Mouse (Mus musculus) forebrain, embryonic 14.5 days (tissue): Measurements from ENCODE around the gene Ssb. TPM values are rescaled to one million over a fixed set of nuclear protein-coding genes. Genes with fewer than 3 reads are reported as not detected.

ENCODE experiments used
- ATAC-seq: fragments of 200-750 bp; cut with Nextera tagmentation; 2 replicates; pipeline ENCODE4 v1.8.0; 2017; ENCODE audit warnings: mild to moderate bottlenecking, moderate library complexity
- DNase-seq: peaks from one replicate; pipeline ENCODE4 v3.0.0-alpha.2; 2015; ENCODE audit warnings: low spot score
- H3K27ac ChIP-seq: fragments of 300-500 bp; sonication (generic); 2 replicates; pipeline ENCODE4 v1.5.1; 2014; ENCODE audit warnings: low read depth, mild to moderate bottlenecking, control low read depth, low read length, moderate library complexity
- H3K27me3 ChIP-seq: fragments of 300-500 bp; sonication (generic); replicated peaks from 2 replicates; pipeline ENCODE4 v1.6.1; 2014; ENCODE audit warnings: low read length, control low read depth, mixed read lengths; ENCODE audit not compliant: control insufficient read depth, insufficient read depth
- H3K36me3 ChIP-seq: fragments of 300-500 bp; sonication (generic); 2 replicates; pipeline ENCODE4 v1.6.1; 2014; ENCODE audit warnings: low read length, control low read depth; ENCODE audit not compliant: control insufficient read depth, insufficient read depth
- H3K4me1 ChIP-seq: fragments of 300-500 bp; sonication (generic); 2 replicates; pipeline ENCODE4 v1.6.1; 2014; ENCODE audit warnings: antibody characterized with exemption, low read length, control low read depth; ENCODE audit not compliant: control insufficient read depth, insufficient read depth
- H3K4me2 ChIP-seq: fragments of 300-500 bp; sonication (generic); 2 replicates; pipeline ENCODE4 v1.6.1; 2014; ENCODE audit warnings: mild to moderate bottlenecking, control low read depth, low read length
- H3K4me3 ChIP-seq: fragments of 300-500 bp; sonication (generic); 2 replicates; pipeline ENCODE4 v1.5.1; 2014; ENCODE audit warnings: low read depth, low read length, control low read depth
- H3K9ac ChIP-seq: fragments of 300-500 bp; sonication (generic); 2 replicates; pipeline ENCODE4 v1.6.1; 2014; ENCODE audit warnings: mild to moderate bottlenecking, low read length, control low read depth, moderate library complexity
- H3K9me3 ChIP-seq: fragments of 300-500 bp; sonication (generic); replicated peaks from 2 replicates; pipeline ENCODE4 v1.6.1; 2016; ENCODE audit warnings: low read length, control low read depth, mixed read lengths; ENCODE audit not compliant: control insufficient read depth
- WGBS: fragments of 180-500 bp; shearing (Covaris S2); extraction: QIAGEN DNeasy Blood & Tissue Kit; methylation state at CpG from one replicate; pipeline ENCODE4 v1.1.7; 2014; 5-methylcytosine and 5-hydroxymethylcytosine counted together
- polyA plus RNA-seq: library from polyadenylated mRNA; unstranded; fragments of >200 nt; fragmentation: Nextera tagmentation; extraction: Ambion mirVana; gene quantifications from 2 replicates; pipeline ENCODE4 v1.2.1, GENCODE M21; 2014

Gene Ssb
- 298 and 301 TPM in 2 replicates for polyA plus RNA-seq

GRCm38 (mm10) chr2:69861485-69862091 is at the start of gene Ssb:
Ssb (plus strand) TSS chr2:69861562.
- ATAC-seq: peak; percentile 98
- under 1% methylated on average over 60 of the region's 66 CpGs for WGBS
- peaks cover 14% of the 10 kb centered on the region; the same call in 1 of the 2 replicates for H3K36me3 ChIP-seq

GRCm38 (mm10) chr2:69816575-69816974 is 44.8 kb upstream of the Ssb start:
- WGBS: 89% methylated on average over 5 of the region's 5 CpGs
- ATAC-seq: no peak
- H3K27me3 ChIP-seq: no peaks in the 10 kb centered on the region

More at GRCm38 (mm10) chr2:69861485-69862091, at the start of gene Ssb:
- Histone ChIP-seq H3K9me3 (no peaks in the 10 kb centered on the region), H3K27ac (peak within 1 kb of the TSS; percentile 88), H3K4me3 (peak within 1 kb of the TSS; percentile 100), H3K4me2 (peak within 1 kb of the TSS; percentile 74), H3K4me1 (peaks cover 12% of the 10 kb centered on the region), H3K9ac (peak within 1 kb of the TSS; percentile 99), H3K27me3 (no peaks in the 10 kb centered on the region)
- peak; percentile 97 for DNase-seq

GRCm38 (mm10) chr2:69818350-69819085 is 42.8 kb upstream of the Ssb start:
- Histone ChIP-seq H3K9ac (no peak overlapping the region), H3K4me2 (no peak overlapping the region), H3K36me3 (no peaks in the 10 kb centered on the region), H3K9me3 (no peaks in the 10 kb centered on the region), H3K4me3 (no peak overlapping the region), H3K27ac (no peak overlapping the region), H3K27me3 (no peaks in the 10 kb centered on the region), H3K4me1 (peaks cover 5% of the 10 kb centered on the region; the same call in 1 of the 2 replicates)
- ATAC-seq: no peak
- no peak for DNase-seq
- WGBS: 82% methylated on average over 9 of the region's 9 CpGs

More at GRCm38 (mm10) chr2:69816575-69816974, 44.8 kb upstream of the Ssb start:
- no peaks in the 10 kb centered on the region for H3K36me3 ChIP-seq
- no peak overlapping the region for H3K4me3 ChIP-seq
- no peaks in the 10 kb centered on the region for H3K9me3 ChIP-seq
- H3K4me2 ChIP-seq: no peak overlapping the region
- no peak overlapping the region for H3K9ac ChIP-seq
- no peaks in the 10 kb centered on the region for H3K4me1 ChIP-seq
- H3K27ac ChIP-seq: no peak overlapping the region
- no peak for DNase-seq

- Histone ChIP-seq H3K4me2 (no peak overlapping the region), H3K4me3 (no peak overlapping the region), H3K4me1 (peaks cover 11% of the 10 kb centered on the region), H3K9ac (no peak overlapping the region), H3K9me3 (no peaks in the 10 kb centered on the region), H3K27ac (no peak overlapping the region), H3K36me3 (0 out of 2 replicates have a peak, but pooled peaks cover 2% of the 10 kb centered on the region), H3K27me3 (no peaks in the 10 kb centered on the region)
- ATAC-seq (no peak), DNase-seq (no peak)
- 82% methylated on average over 1 of the region's 1 CpGs for WGBS
These were observed 41.2 kb upstream of the Ssb start for GRCm38 (mm10) chr2:69820201-69820600.

- Histone ChIP-seq H3K4me2 (peak within 1 kb of the TSS; percentile 73), H3K36me3 (0 out of 2 replicates have a peak, but pooled peaks cover 5% of the 10 kb centered on the region), H3K27ac (peak within 1 kb of the TSS; percentile 95), H3K4me3 (peak within 1 kb of the TSS; percentile 84), H3K4me1 (peaks cover 11% of the 10 kb centered on the region), H3K9me3 (no peaks in the 10 kb centered on the region), H3K27me3 (no peaks in the 10 kb centered on the region), H3K9ac (peak within 1 kb of the TSS; percentile 95)
- WGBS: 30% methylated on average over 8 of the region's 8 CpGs
- no peak for DNase-seq
- ATAC-seq: no peak
These were observed 39.7 kb upstream of the Ssb start, which contains the start of gene Klhl23 for GRCm38 (mm10) chr2:69821711-69822110. Klhl23 (plus strand) TSS chr2:69821944.

GRCm38 (mm10) chr2:69822361-69823128 is 38.8 kb upstream of the Ssb start:
- Histone ChIP-seq H3K9ac (peak overlapping the region; percentile 95), H3K4me2 (peak overlapping the region; percentile 73), H3K9me3 (no peaks in the 10 kb centered on the region), H3K27me3 (no peaks in the 10 kb centered on the region), H3K36me3 (0 out of 2 replicates have a peak, but pooled peaks cover 5% of the 10 kb centered on the region), H3K4me3 (peak overlapping the region; percentile 84), H3K27ac (peak overlapping the region; percentile 95), H3K4me1 (peaks cover 11% of the 10 kb centered on the region)
- WGBS: 1% methylated on average over 62 of the region's 80 CpGs
- peak; percentile 76 for DNase-seq
- ATAC-seq: peak; percentile 83

- WGBS: 2% methylated on average over 45 of the region's 45 CpGs
- Histone ChIP-seq H3K4me3 (peak overlapping the region; percentile 84), H3K36me3 (peaks cover 6% of the 10 kb centered on the region; the same call in 1 of the 2 replicates), H3K27ac (peak overlapping the region; percentile 95), H3K27me3 (no peaks in the 10 kb centered on the region), H3K4me2 (peak overlapping the region; percentile 73), H3K9ac (peak overlapping the region; percentile 95), H3K9me3 (no peaks in the 10 kb centered on the region), H3K4me1 (peaks cover 11% of the 10 kb centered on the region)
- DNase-seq (peak; percentile 79), ATAC-seq (peak; percentile 86)
These were observed 38.2 kb upstream of the Ssb start for GRCm38 (mm10) chr2:69823129-69823677.

GRCm38 (mm10) chr2:69825898-69826297 is 35.5 kb upstream of the Ssb start:
- Histone ChIP-seq H3K36me3 (peaks cover 29% of the 10 kb centered on the region), H3K4me1 (peaks cover 11% of the 10 kb centered on the region), H3K4me2 (no peak overlapping the region), H3K4me3 (no peak overlapping the region), H3K9ac (no peak overlapping the region), H3K27ac (no peak overlapping the region), H3K27me3 (no peaks in the 10 kb centered on the region), H3K9me3 (no peaks in the 10 kb centered on the region)
- 87% methylated on average over 10 of the region's 10 CpGs for WGBS
- no peak for ATAC-seq
- DNase-seq: no peak
